19 mouse cellular contexts compared by ENCODE assay signal in the genomic region with DNA sequence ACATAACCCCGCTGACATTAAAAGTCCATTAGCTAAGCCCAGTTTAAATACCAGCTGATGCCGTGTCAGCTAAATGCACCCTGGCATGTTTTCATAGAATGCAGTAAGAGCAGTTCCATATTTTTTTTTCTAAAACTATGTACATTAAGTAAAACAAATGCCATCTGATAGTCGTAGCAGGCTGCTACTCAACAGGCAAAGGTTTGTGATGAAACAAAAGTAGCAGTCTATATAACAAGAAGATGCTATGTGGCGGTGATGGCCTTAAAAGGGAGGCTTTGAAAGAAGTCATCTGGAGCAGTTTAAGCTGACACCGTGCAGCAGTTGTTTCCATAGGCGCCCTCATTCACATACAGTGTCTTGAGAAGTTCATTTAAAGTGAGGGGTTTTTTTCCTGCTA. TPM values are rescaled to one million over a fixed set of nuclear protein-coding genes. Genes with fewer than 3 reads are reported as not detected.
A peak's percentile ranks its signal among the peaks of the same experiment; 100 is the strongest.
DNase-seq lines count a peak whose midpoint lies in the region; ATAC-seq and TF ChIP-seq lines count a peak whose summit lies in the region.
"Had no signal": no experiment of that assay in that cellular context is flagged by ENCODE, and none has a peak within 500 bp of the region (broad histone marks: within the 10 kb centered on the region; RNA-seq: fewer than 3 reads in every experiment).

No protein-coding gene starts in this region.

- ATAC-seq in heart, embryonic 12.5 days (ENCODE audit: insufficient number of reproducible peaks, low FRiP score): no peak
- peak; percentile 88 for ATAC-seq in lung, embryonic 15.5 days (ENCODE audit: borderline replicate concordance, extremely low read depth, low FRiP score, low TSS enrichment)
- peak; percentile 33; the same call in 1 of the 2 replicates for ATAC-seq in limb, embryonic 11.5 days (ENCODE audit: insufficient number of reproducible peaks, low FRiP score, low TSS enrichment, low read depth)
- no peak for ATAC-seq in megakaryocyte, adult 5-6 weeks (ENCODE audit: poor library complexity, severe bottlenecking)
- ATAC-seq in midbrain, postnatal 0 days (ENCODE audit: low FRiP score): no peak
- ATAC-seq: forebrain, embryonic 13.5 days had no signal

- 0 out of 2 replicates have a peak overlapping the region, but pooled peaks have one; percentile 19 for H3K4me2 ChIP-seq in heart, embryonic 12.5 days
- no peak overlapping the region for H3K4me2 ChIP-seq in lung, embryonic 15.5 days
- H3K4me2 ChIP-seq in limb, embryonic 11.5 days (ENCODE audit: low read depth, severe bottlenecking): no peak overlapping the region
- H3K4me2 ChIP-seq in midbrain, postnatal 0 days (ENCODE audit: low read depth, low read length, poor library complexity, severe bottlenecking): no peak overlapping the region
- H3K4me2 ChIP-seq: embryonic facial prominence, embryonic 13.5 days; forebrain, embryonic 13.5 days had no signal

- H3K4me3 ChIP-seq in heart, embryonic 12.5 days: no peak overlapping the region
- H3K4me3 ChIP-seq in lung, embryonic 15.5 days: no peak overlapping the region
- H3K4me3 ChIP-seq in embryonic fibroblast, embryonic 13.5 days (ENCODE audit: insufficient read depth, low read length): no peak overlapping the region
- no peak overlapping the region for H3K4me3 ChIP-seq in limb, embryonic 11.5 days (ENCODE audit: low read depth, low read length)
- H3K4me3 ChIP-seq in midbrain, postnatal 0 days (ENCODE audit: low read depth, low read length): no peak overlapping the region
- H3K4me3 ChIP-seq: embryonic facial prominence, embryonic 13.5 days; forebrain, embryonic 13.5 days; heart, adult 2 months; left cerebral cortex, adult 2 months had no signal

- intact Hi-C loops in heart, postnatal 25 days (cut with DNase I): no loop called here

- no peak for TF ChIP-seq CTCF in embryonic fibroblast, embryonic 13.5 days (IDR thresholded peaks at IDR 0.05; ENCODE audit: borderline replicate concordance, insufficient read depth, low read length)
- TF ChIP-seq CTCF in midbrain, postnatal 0 days (IDR thresholded peaks at IDR 0.05): no peak

- no peak for DNase-seq in heart, postnatal 25 days (ENCODE audit: low spot score)
- DNase-seq in lung, postnatal 36 days: no peak
- DNase-seq in limb, embryonic 11.5 days (ENCODE audit: low spot score): no peak
- DNase-seq in midbrain, postnatal 0 days (ENCODE audit: low spot score): no peak
- DNase-seq: cerebellum, adult 9-11 months; heart, adult 2 months; heart, postnatal 4 days; right cerebral cortex, adult 18-20 months; spleen, adult 18-20 months; thymus, adult 18-20 months had no signal

- 42% methylated on average over 6 of the region's 6 CpGs for WGBS in heart, embryonic 12.5 days
- 23% methylated on average over 6 of the region's 6 CpGs for WGBS in lung, embryonic 15.5 days
- WGBS in limb, embryonic 11.5 days: 16% methylated on average over 6 of the region's 6 CpGs
- 76% methylated on average over 6 of the region's 6 CpGs for WGBS in midbrain, postnatal 0 days

- no peaks in the 10 kb centered on the region for H3K36me3 ChIP-seq in heart, embryonic 12.5 days
- H3K36me3 ChIP-seq in lung, embryonic 15.5 days: no peaks in the 10 kb centered on the region
- H3K36me3 ChIP-seq in limb, embryonic 11.5 days (ENCODE audit: control insufficient read depth, insufficient read depth, low read length): no peaks in the 10 kb centered on the region
- no peaks in the 10 kb centered on the region for H3K36me3 ChIP-seq in midbrain, postnatal 0 days (ENCODE audit: insufficient read depth, low read length)
- H3K36me3 ChIP-seq: embryonic facial prominence, embryonic 13.5 days had no signal

- no peaks in the 10 kb centered on the region for H3K9me3 ChIP-seq in heart, embryonic 12.5 days (replicated peaks)
- H3K9me3 ChIP-seq in lung, embryonic 15.5 days: no peaks in the 10 kb centered on the region
- no peaks in the 10 kb centered on the region for H3K9me3 ChIP-seq in limb, embryonic 11.5 days (ENCODE audit: control insufficient read depth, low read length)
- H3K9me3 ChIP-seq in midbrain, postnatal 0 days (ENCODE audit: low read length): no peaks in the 10 kb centered on the region
- H3K9me3 ChIP-seq: embryonic facial prominence, embryonic 13.5 days; forebrain, embryonic 13.5 days had no signal

- no peak overlapping the region for H3K27ac ChIP-seq in heart, embryonic 12.5 days (ENCODE audit: poor library complexity, severe bottlenecking)
- peak overlapping the region; percentile 69 for H3K27ac ChIP-seq in lung, embryonic 15.5 days
- H3K27ac ChIP-seq in embryonic fibroblast, embryonic 13.5 days (ENCODE audit: insufficient read depth, low read length): peak overlapping the region; percentile 26; the same call in 1 of the 2 replicates
- H3K27ac ChIP-seq in limb, embryonic 11.5 days (replicated peaks; ENCODE audit: low read depth, low read length): no peak overlapping the region
- no peak overlapping the region for H3K27ac ChIP-seq in midbrain, postnatal 0 days (ENCODE audit: low read depth, low read length)
- H3K27ac ChIP-seq: embryonic facial prominence, embryonic 13.5 days; forebrain, embryonic 13.5 days; heart, adult 2 months; left cerebral cortex, adult 2 months; macrophage had no signal

- TF ChIP-seq POLR2A in embryonic fibroblast, embryonic 13.5 days (IDR thresholded peaks at IDR 0.05; ENCODE audit: low read depth, low read length): no peak

- no peak overlapping the region for H3K9ac ChIP-seq in heart, embryonic 12.5 days
- no peak overlapping the region for H3K9ac ChIP-seq in lung, embryonic 15.5 days
- no peak overlapping the region for H3K9ac ChIP-seq in limb, embryonic 11.5 days (ENCODE audit: low read length)
- no peak overlapping the region for H3K9ac ChIP-seq in midbrain, postnatal 0 days (replicated peaks; ENCODE audit: low read length, poor library complexity, severe bottlenecking)
- H3K9ac ChIP-seq: embryonic facial prominence, embryonic 13.5 days; forebrain, embryonic 13.5 days had no signal

- no peaks in the 10 kb centered on the region for H3K27me3 ChIP-seq in heart, embryonic 12.5 days (replicated peaks)
- H3K27me3 ChIP-seq in lung, embryonic 15.5 days: no peaks in the 10 kb centered on the region
- no peaks in the 10 kb centered on the region for H3K27me3 ChIP-seq in limb, embryonic 11.5 days (ENCODE audit: control insufficient read depth, insufficient read depth, low read length)
- no peaks in the 10 kb centered on the region for H3K27me3 ChIP-seq in midbrain, postnatal 0 days (ENCODE audit: insufficient read depth, low read length)
- H3K27me3 ChIP-seq: embryonic facial prominence, embryonic 13.5 days; forebrain, embryonic 13.5 days had no signal

- peaks cover 9% of the 10 kb centered on the region; the same call in 1 of the 2 replicates for H3K4me1 ChIP-seq in heart, embryonic 12.5 days (replicated peaks)
- peaks cover 18% of the 10 kb centered on the region; the same call in 1 of the 2 replicates for H3K4me1 ChIP-seq in lung, embryonic 15.5 days
- H3K4me1 ChIP-seq in embryonic fibroblast, embryonic 13.5 days (ENCODE audit: control insufficient read depth, insufficient read depth, low read length): peaks cover 3% of the 10 kb centered on the region; the same call in 1 of the 2 replicates
- peaks cover 11% of the 10 kb centered on the region for H3K4me1 ChIP-seq in limb, embryonic 11.5 days (ENCODE audit: control insufficient read depth, insufficient read depth, low read length)
- H3K4me1 ChIP-seq in midbrain, postnatal 0 days (ENCODE audit: insufficient read depth, low read length): no peaks in the 10 kb centered on the region
- H3K4me1 ChIP-seq: forebrain, embryonic 13.5 days had no signal

RNA-seq across cellular contexts. Expression of a gene that starts 10.9 kb away (rescaled TPM):
- 5.6 and 7.4 TPM in 2 replicates for polyA plus RNA-seq in heart, embryonic 12.5 days (2016; fragmentation: Nextera tagmentation; extraction: Ambion mirVana)
- total RNA-seq in heart, postnatal 25 days (2021): under 1 TPM; 0.16 to 0.25 TPM
- polyA plus RNA-seq in lung, embryonic 15.5 days (2015; fragmentation: Nextera tagmentation; extraction: Ambion mirVana): 20.5 and 23.5 TPM in 2 replicates
- 18.2 and 23.8 TPM in 2 replicates for polyA plus RNA-seq in embryonic fibroblast, embryonic 13.5 days (2011; ENCODE audit: insufficient read length, low read depth, missing spikeins)
- polyA plus RNA-seq in limb, embryonic 11.5 days (2014; fragmentation: Nextera tagmentation; extraction: Ambion mirVana): 16.5 and 17.2 TPM in 2 replicates
- total RNA-seq in megakaryocyte, adult 5-6 weeks (2015): 0.84 and 1.2 TPM in 2 replicates
- total RNA-seq in megakaryocyte, adult 5-6 weeks (2017): 1.1 and 2.3 TPM in 2 replicates
- 40.2 and 44.4 TPM in 2 replicates for total RNA-seq in midbrain, postnatal 0 days (2014; rRNA removed)
- polyA plus RNA-seq in midbrain, postnatal 0 days (2015; fragmentation: Nextera tagmentation; extraction: Ambion mirVana): 7.5 and 10.4 TPM in 2 replicates
- total RNA-seq: liver, adult 2 months had no signal
- polyA plus RNA-seq: liver, adult 2 months; macrophage had no signal

Comparison
In these comparisons a context has a peak if more than half of its experiments do, and no peak if none do; other contexts are left out.
1. ATAC-seq: peak in lung, embryonic 15.5 days (single experiment) and limb, embryonic 11.5 days (single experiment); none in heart, embryonic 12.5 days (single experiment), megakaryocyte, adult 5-6 weeks (single experiment) and midbrain, postnatal 0 days (single experiment).
2. H3K27ac ChIP-seq: peak in lung, embryonic 15.5 days (single experiment) and embryonic fibroblast, embryonic 13.5 days (single experiment); none in heart, embryonic 12.5 days (single experiment), limb, embryonic 11.5 days (single experiment) and midbrain, postnatal 0 days (single experiment).